Mouse (Mus musculus) thymus, postnatal 10 days (tissue): Measurements from ENCODE around the gene Pacsin1.
"Not testable (repeated sequence)": the region's sequence is repeated elsewhere in the genome, so short reads cannot be mapped to it uniquely, and the experiment has no call there.

Experiments used
- DNase-seq, 2 experiments: peaks; one replicate each; pipeline ENCODE4 v3.0.0; 2021; ENCODE audit warnings: low spot score in 2 of 2

The Pacsin1 gene

GRCm38 (mm10) chr17:27655089-27656010 is at the start of gene Pacsin1:
Gene Pacsin1, plus strand, starts transcription at chr17:27655509.
- peak; percentile 56 to 61 for DNase-seq

DNA sequence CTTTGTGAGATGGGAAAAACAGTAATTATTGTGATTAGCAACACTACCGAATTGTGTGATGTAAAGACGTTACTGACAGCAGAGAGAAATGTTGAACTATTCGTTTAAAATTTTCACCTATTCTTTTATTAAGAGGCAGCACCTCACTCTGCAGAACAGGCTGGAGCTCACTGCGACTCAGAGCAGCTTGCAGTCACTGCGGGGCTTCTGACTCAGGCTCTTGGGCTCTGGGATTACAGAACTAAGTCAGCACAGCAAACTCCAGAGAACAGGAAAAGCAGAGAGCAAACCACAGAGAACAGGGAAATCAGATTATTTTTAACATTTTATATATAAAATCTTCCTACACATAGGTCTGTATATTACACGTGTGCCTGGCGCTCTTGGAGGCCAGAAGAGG is 45.7 kb upstream of the Pacsin1 start:
- no peak for DNase-seq

DNA sequence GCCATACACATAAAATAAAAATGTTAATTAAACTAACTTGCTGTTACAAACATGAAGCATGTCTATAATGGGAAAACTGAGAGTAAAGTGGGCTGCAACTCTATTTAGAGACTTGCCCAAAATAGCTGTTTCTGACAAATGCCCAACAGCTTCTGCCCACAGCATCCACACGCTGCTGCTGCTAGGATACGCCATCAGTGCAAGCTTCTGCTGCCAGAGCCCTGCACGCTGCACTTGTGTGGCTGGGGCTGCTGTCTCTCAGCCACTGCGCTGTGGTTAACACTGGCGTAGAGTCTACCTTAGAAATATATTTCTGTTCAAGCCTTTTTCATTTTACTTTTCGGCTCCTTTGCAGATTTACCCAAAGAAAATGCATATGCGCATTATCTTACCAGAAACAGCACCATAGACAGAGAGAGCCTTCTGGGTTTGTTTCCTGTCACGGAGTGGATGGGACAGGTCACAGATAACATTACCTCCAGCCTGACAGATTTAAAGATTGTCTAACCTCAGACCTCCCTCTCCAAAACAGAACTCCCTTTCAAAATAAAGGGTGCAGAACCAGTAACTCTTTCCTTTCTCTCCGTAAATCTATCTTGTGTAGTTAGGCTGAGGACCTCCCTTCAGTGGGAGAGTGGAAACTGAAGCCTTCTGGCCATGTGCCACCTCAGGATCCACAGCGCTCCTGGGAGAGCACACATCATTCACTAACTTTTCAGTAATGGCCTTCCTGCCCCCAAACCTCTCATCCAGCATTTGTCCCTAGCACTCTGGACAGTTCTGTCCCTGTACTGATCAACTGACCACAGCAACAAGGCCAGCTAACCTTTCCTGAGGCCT is 44.4 kb upstream of the Pacsin1 start:
- no peak for DNase-seq

DNA sequence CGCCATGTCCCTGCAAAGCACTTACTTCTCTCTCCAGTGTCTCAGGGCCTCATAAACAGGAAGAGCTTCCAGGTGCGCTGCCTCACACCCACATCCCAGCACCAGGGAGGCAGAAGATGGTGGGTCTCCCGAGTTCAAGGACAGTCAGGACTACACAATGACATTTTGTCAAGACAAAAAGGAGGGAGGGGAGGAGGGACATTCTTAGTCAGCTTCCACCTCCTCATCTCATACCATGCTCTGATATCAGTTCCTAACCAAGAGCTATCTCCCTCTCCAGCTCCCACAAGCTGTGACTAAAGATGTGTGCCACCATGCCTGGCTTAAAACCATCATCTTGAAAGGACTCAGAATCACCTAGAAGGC is 43.8 kb upstream of the Pacsin1 start:
- no peak for DNase-seq

DNA sequence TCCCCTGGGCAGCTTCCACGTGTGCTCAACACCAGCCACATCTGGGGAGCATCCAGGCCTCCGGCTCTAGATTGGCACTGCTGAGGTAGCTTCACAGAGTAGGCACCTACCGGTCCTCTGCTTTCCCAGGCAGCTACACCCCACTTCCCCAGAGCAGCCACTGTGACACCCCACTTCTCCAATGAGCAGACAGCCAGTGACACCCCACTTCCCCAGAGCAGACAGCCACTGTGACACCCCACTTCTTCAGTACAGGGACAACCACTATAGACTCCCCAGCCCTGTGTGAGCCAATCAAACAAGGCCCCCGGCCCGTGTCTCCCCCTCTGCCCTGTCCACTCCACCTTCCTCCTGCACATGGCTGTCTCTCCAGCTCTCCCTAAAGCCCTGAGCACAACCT is 43.3 kb upstream of the Pacsin1 start:
- no peak for DNase-seq

DNA sequence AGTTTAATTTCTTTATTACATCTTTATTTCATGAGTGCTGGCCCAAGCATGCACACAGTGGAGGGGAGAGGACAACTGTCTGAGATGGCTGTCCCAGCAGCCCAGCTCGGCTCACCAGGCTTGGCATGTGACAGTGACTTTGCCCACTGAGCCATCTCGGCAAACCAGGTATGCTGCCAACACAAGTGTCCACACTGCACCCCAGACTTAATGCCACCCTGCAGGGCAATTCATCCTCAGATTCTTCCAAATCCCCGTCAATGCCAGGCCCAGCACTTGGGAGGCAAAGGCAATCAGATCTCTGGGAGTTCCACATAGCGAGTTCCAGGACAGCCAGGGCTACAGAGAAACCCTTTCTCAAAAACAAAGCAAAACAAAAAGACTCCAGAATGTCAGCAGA is 42.3 kb upstream of the Pacsin1 start:
- no peak for DNase-seq

GRCm38 (mm10) chr17:27615388-27615787 is 39.9 kb upstream of the Pacsin1 start:
- no peak for DNase-seq

DNA sequence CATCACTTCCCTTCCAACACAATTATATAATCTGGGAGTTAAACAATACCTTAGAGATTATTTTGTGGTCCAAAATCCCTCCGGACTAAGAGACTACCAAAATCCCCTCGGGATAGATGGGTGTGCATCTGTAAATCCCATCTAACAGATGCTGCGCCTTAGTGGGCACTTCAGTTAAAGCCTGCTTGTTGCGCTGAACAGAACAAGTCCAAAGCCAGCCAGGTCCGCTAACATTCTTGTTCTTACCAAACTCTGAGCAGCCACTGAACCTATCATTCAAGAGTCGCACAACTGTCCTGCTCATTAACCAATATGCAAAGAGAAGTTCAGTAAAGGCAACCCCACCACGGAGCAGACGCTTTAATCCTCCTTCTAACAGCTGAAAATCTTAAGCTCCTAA is 34.1 kb upstream of the Pacsin1 start:
- no peak for DNase-seq

DNA sequence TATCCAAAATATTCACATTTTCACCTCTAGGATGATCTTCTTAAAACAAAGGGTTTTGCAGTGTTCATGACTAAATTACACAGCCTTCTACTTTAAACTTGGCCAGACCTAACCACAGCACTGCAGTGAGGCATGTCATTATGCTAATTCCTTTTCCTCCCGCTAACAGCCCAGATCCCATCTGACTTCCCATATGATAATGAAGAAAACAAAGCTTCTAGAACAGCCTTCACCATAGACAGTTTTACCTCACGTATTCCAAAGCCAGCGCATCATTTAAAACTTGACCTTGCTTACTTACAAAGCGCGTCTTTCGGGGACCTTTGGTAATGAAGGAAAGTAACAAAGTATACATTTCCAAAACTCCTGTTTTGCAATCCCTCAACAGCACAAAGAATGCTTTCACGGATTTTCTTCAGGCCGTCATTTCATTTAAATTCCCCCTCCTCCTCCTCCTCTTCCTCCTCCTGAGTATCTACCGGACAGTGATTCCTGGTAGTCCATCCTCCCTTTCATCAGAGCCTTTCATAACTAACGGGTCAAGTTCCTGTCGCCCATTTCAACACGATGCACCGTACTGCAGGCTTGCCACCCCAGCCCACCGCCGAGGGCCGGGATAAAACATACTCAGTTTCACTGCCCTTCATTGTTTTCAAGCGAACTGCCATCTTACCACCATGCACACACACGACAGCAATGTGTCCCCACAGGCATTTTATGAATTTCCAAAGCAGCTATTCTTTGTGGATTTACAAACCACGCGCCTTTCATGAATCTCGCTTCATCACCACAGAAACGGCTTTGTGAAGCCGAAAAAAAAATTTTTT is 33.4 kb upstream of the Pacsin1 start:
- DNase-seq: no peak

GRCm38 (mm10) chr17:27622611-27623359 is 32.5 kb upstream of the Pacsin1 start:
- DNase-seq: peak; percentile 60 to 64

GRCm38 (mm10) chr17:27623360-27624326 is 31.7 kb upstream of the Pacsin1 start, which contains the start of gene Nudt3:
Gene Nudt3, minus strand, starts transcription at chr17:27623495.
- DNase-seq: peak; percentile 81 to 91

- no peak for DNase-seq
Observed at GRCm38 (mm10) chr17:27625455-27626251, 29.7 kb upstream of the Pacsin1 start.

GRCm38 (mm10) chr17:27626681-27627080 is 28.6 kb upstream of the Pacsin1 start:
- DNase-seq: no peak

GRCm38 (mm10) chr17:27627451-27627850 is 27.9 kb upstream of the Pacsin1 start:
- no peak for DNase-seq

- DNase-seq: no peak
Observed at GRCm38 (mm10) chr17:27628376-27628775, 26.9 kb upstream of the Pacsin1 start.

DNA sequence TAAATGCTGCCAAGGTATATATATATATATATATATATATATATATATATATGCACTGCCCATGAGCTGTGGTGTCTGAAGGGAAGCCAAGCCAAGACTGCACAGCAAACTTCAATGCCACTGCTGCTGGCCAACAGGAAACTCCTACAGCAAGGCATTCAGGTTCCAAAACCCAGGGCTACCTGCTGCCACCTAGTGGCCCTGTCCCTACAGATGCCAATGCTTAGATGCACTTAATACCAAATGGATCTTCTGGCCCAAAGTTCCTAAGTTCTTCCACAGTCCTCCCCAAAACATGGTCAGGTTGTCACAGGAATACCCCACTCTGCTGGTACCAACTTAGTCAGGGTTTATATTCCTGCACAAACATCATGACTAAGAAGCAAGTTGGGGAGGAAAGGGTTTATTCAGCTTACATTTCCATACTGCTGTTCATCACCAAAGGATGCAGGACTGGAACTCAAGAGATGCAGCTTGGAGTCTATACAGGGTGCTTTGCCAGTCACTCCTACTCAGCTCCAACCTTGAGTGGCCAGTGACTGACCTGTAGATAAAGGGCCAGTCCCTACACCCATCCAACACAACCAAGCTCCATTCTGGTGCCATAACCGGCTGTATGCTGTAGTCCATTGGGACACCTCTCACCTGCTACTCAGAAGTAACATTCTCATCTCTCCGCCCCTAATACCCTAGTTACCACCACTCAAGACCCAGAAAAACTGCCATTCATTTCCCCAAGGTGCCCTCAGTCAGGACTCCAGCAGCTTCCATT is 25.9 kb upstream of the Pacsin1 start:
- peak; percentile 55 to 81 for DNase-seq

GRCm38 (mm10) chr17:27634871-27635574 is 20.3 kb upstream of the Pacsin1 start, which contains the start of gene RPS10-NUDT3:
Gene RPS10-NUDT3, minus strand, starts transcription at chr17:27635222.
- DNase-seq: peak; percentile 80 to 85

DNA sequence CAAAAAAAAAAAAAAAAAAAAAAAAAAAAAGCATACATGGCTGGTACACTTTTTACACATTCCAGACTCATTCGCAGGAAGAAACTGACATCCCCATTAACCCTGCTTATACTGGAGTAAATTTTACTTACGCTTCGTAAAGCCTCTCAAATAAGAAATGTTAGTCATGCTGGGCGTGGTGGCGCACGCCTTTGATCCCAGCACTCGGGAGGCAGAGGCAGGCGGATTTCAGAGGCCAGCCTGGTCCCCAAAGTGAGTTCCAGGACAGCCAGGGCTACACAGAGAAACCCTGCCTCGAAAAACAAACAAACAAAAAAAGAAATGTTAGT is 19.8 kb upstream of the Pacsin1 start:
- not testable (repeated sequence) for DNase-seq
